Mouse (Mus musculus) G1E (cell line): ENCODE results near the gene Cd164. TPM values are rescaled to one million over a fixed set of nuclear protein-coding genes. Genes with fewer than 3 reads are reported as not detected.

ENCODE experiments used
- ATAC-seq: 2 replicates; pipeline ENCODE4 v1.8.0; 2016; ENCODE audit warnings: mild to moderate bottlenecking; ENCODE audit not compliant: insufficient number of reproducible peaks, poor library complexity, low FRiP score, severe bottlenecking; ENCODE audit errors: extremely low read depth
- DNase-seq: peaks from one replicate; pipeline ENCODE4 v3.0.0; 2012; ENCODE audit warnings: low spot score
- H3K27me3 ChIP-seq: 2 replicates; pipeline ENCODE4 v1.6.1; 2012; ENCODE audit warnings: mild to moderate bottlenecking, low read length, inconsistent platforms; ENCODE audit not compliant: insufficient read depth
- H3K36me3 ChIP-seq: replicated peaks from 2 replicates; pipeline ENCODE3; 2012; ENCODE audit warnings: mild to moderate bottlenecking, inconsistent platforms
- H3K4me1 ChIP-seq: 2 replicates; pipeline ENCODE4 v1.6.1; 2012; ENCODE audit warnings: low read depth, low read length, inconsistent platforms, mixed read lengths; ENCODE audit not compliant: insufficient read depth
- H3K4me3 ChIP-seq: 2 replicates; pipeline ENCODE4 v1.5.1; 2012; ENCODE audit warnings: low read depth, mild to moderate bottlenecking, inconsistent platforms, low read length, moderate library complexity, mixed read lengths
- H3K9me3 ChIP-seq: replicated peaks from 2 replicates; pipeline ENCODE4 v1.6.1; 2012; ENCODE audit warnings: inconsistent platforms
- CTCF ChIP-seq: IDR thresholded peaks from 2 replicates; pipeline ENCODE4 v1.5.1; 2012; ENCODE audit warnings: low read depth, low read length, inconsistent platforms, mixed read lengths
- GATA1 ChIP-seq: IDR thresholded peaks from 2 replicates; pipeline ENCODE4 v1.6.1; 2012; ENCODE audit warnings: borderline replicate concordance, low read length, inconsistent platforms, mixed read lengths
- GATA2 ChIP-seq: IDR thresholded peaks from 2 replicates; pipeline ENCODE4 v1.6.1; 2012; ENCODE audit warnings: low read depth, low read length, inconsistent platforms, borderline replicate concordance
- POLR2AphosphoS5 ChIP-seq: IDR thresholded peaks from 2 replicates; pipeline ENCODE4 v1.6.1; 2012; ENCODE audit warnings: low read depth, low read length, inconsistent platforms; ENCODE audit not compliant: insufficient replicate concordance
- TAL1 ChIP-seq: conservative IDR thresholded peaks from 2 replicates; pipeline ENCODE4 v1.6.1; 2012; ENCODE audit warnings: low read depth, low read length, inconsistent platforms, mixed read lengths
- polyA plus RNA-seq: library from polyadenylated mRNA; stranded (reverse); fragments of >175 nt; gene quantifications from 2 replicates; pipeline ENCODE4 v1.2.3, GENCODE M21; 2012
- total RNA-seq, 2 experiments: library from RNA; stranded (forward) in 1 of 2; stranded (reverse) in 1 of 2; fragments of 200-1000 nt in 1 of 2; fragments of >200 nt in 1 of 2; fragmentation: Nextera tagmentation in 1 of 2; gene quantifications; 2 replicates each; pipeline ENCODE4 v1.2.3; 2014 to 2017

The Cd164 gene
- total and polyA plus RNA-seq, 3 experiments: 106 to 156 (median 127) TPM

GRCm38 (mm10) chr10:41565141-41565540, 45.9 kb downstream of the Cd164 start:
- TF ChIP-seq GATA1: no peak
- no peak for TF ChIP-seq POLR2AphosphoS5
- no peak for TF ChIP-seq CTCF
- TF ChIP-seq TAL1: no peak
- no peak for TF ChIP-seq GATA2
- ATAC-seq: no peak
- Histone ChIP-seq H3K4me3 (no peak overlapping the region), H3K9me3 (0 out of 2 replicates have a peak, but pooled peaks cover 3% of the 10 kb centered on the region), H3K4me1 (no peaks in the 10 kb centered on the region), H3K36me3 (no peaks in the 10 kb centered on the region), H3K27me3 (peaks cover 26% of the 10 kb centered on the region)
- DNase-seq: no peak

GRCm38 (mm10) chr10:41568306-41568705, 49.1 kb downstream of the Cd164 start:
- Histone ChIP-seq H3K27me3 (peaks cover 23% of the 10 kb centered on the region), H3K9me3 (no peaks in the 10 kb centered on the region), H3K4me1 (no peaks in the 10 kb centered on the region), H3K4me3 (no peak overlapping the region), H3K36me3 (no peaks in the 10 kb centered on the region)
- TF ChIP-seq POLR2AphosphoS5: no peak
- TF ChIP-seq GATA2: no peak
- no peak for TF ChIP-seq GATA1
- TF ChIP-seq TAL1: no peak
- TF ChIP-seq CTCF: no peak
- ATAC-seq (no peak), DNase-seq (no peak)

- ATAC-seq (no peak), DNase-seq (no peak)
- H3K4me3 ChIP-seq: no peak overlapping the region
- H3K9me3 ChIP-seq: no peaks in the 10 kb centered on the region
- no peaks in the 10 kb centered on the region for H3K4me1 ChIP-seq
- H3K36me3 ChIP-seq: no peaks in the 10 kb centered on the region
- TF ChIP-seq POLR2AphosphoS5 (no peak), GATA2 (no peak), GATA1 (no peak)
- H3K27me3 ChIP-seq: peaks cover 24% of the 10 kb centered on the region
These were observed 51.9 kb downstream of the Cd164 start for GRCm38 (mm10) chr10:41571065-41571464.

- H3K4me1 ChIP-seq: no peaks in the 10 kb centered on the region
- TF ChIP-seq GATA1 (no peak), TAL1 (no peak), POLR2AphosphoS5 (no peak), GATA2 (no peak), CTCF (no peak)
- no peaks in the 10 kb centered on the region for H3K9me3 ChIP-seq
- DNase-seq (no peak), ATAC-seq (no peak)
- H3K27me3 ChIP-seq: peaks cover 26% of the 10 kb centered on the region
- no peaks in the 10 kb centered on the region for H3K36me3 ChIP-seq
- H3K4me3 ChIP-seq: no peak overlapping the region
These were observed 53.1 kb downstream of the Cd164 start for GRCm38 (mm10) chr10:41572274-41572673.

GRCm38 (mm10) chr10:41573190-41573589, 54.0 kb downstream of the Cd164 start:
- ATAC-seq (no peak), DNase-seq (no peak)
- TF ChIP-seq GATA2: no peak
- TF ChIP-seq GATA1: no peak
- no peak for TF ChIP-seq POLR2AphosphoS5
- no peak for TF ChIP-seq CTCF
- no peak for TF ChIP-seq TAL1
- no peak overlapping the region for H3K4me3 ChIP-seq
- no peaks in the 10 kb centered on the region for H3K9me3 ChIP-seq
- no peaks in the 10 kb centered on the region for H3K4me1 ChIP-seq
- peaks cover 26% of the 10 kb centered on the region for H3K27me3 ChIP-seq
- H3K36me3 ChIP-seq: no peaks in the 10 kb centered on the region

- H3K27me3 ChIP-seq: peaks cover 25% of the 10 kb centered on the region
- H3K4me3 ChIP-seq: no peak overlapping the region
- DNase-seq (no peak), ATAC-seq (no peak)
- no peaks in the 10 kb centered on the region for H3K4me1 ChIP-seq
- H3K36me3 ChIP-seq: no peaks in the 10 kb centered on the region
- no peaks in the 10 kb centered on the region for H3K9me3 ChIP-seq
- TF ChIP-seq POLR2AphosphoS5 (no peak), GATA2 (no peak), TAL1 (no peak), CTCF (no peak), GATA1 (no peak)
These were observed 56.5 kb downstream of the Cd164 start for GRCm38 (mm10) chr10:41575451-41576327.
